Mouse (Mus musculus): Measurements from ENCODE around the gene Dusp22. TPM values are rescaled to one million over a fixed set of nuclear protein-coding genes. Genes with fewer than 3 reads are reported as not detected.

The Dusp22 gene
- polyA plus RNA-seq, 1 experiment from 2014 or later = 27.1 TPM

DNA sequence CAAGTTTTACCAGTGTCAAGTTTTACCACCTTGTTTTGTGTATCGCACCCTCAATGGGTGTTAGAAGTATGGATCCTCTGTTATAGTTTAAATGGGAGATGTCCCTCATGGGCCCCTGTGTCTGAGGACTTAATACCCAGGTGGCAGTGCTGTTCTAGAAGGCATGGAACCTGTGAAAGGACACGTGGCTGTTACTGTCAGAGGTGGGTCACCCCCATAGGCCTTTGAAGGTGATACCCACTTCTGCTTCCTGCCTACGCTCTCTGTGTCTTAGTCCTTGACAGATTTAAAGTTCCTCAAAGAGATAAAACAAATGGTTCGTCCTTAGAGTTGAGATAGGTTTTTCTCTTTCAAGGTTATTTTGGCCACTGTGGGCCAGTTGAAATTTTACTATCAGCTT lies 23.3 kb upstream of the Dusp22 start:
- ATAC-seq (ENCODE audit: insufficient read depth) (no peak), DNase-seq (no peak)
- H3K27me3 ChIP-seq (ENCODE audit: insufficient read depth, low read length) = no peaks in the 10 kb centered on the region
- H3K4me3 ChIP-seq (ENCODE audit: low read depth, low read length) = no peak overlapping the region
- H3K4me1 ChIP-seq (ENCODE audit: insufficient read depth) = no peaks in the 10 kb centered on the region
- no peaks in the 10 kb centered on the region for H3K36me3 ChIP-seq (ENCODE audit: insufficient read depth)
- no peak overlapping the region for H3K4me2 ChIP-seq
- 73% methylated on average over 4 of the region's 4 CpGs for WGBS
- no peaks in the 10 kb centered on the region; the same call in 1 of the 2 replicates for H3K9me3 ChIP-seq (ENCODE audit: low read depth, low read length)
- H3K27ac ChIP-seq (ENCODE audit: low read depth) = no peak overlapping the region
- H3K9ac ChIP-seq = no peak overlapping the region
- TF ChIP-seq CTCF (IDR thresholded peaks at IDR 0.05; ENCODE audit: low read depth) = no peak

DNA sequence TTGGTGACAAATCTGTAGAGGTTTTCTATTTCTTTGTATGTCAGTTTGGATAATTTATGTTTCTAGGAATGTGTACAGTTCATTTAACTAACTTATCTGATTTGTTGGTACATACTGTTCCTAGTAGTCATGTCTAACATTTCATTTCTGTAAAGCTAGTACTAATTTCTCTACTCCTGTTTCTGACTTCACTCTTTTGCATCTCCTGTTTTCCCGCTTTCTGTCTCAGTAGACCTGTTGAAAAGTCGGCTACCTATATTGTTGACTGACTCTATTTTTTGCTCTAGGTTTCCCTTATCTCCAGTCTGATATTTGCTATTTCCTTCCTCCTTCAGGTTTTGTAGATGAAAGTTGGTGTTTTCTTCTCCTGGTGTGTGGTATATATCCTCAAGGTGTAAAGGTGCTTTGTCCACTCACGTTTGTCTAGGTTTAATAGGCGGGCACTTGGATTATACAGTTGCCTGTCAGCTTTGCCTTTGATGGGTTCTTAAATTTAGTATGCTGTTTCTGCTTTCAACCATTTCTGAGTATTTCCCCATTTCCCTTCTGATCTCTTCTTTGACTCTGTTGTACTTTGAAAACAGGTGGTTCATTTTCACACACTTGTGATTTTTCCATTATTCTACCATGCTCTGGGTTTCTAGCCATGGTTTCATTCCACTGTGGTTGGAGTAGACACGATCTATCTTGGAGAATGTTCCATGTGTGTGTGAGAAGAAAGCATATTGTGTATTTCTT lies 21.3 kb upstream of the Dusp22 start:
- Histone ChIP-seq H3K9ac (no peak overlapping the region), H3K4me3 (ENCODE audit: low read depth, low read length) (no peak overlapping the region), H3K27ac (ENCODE audit: low read depth) (no peak overlapping the region), H3K9me3 (ENCODE audit: low read depth, low read length) (no peaks in the 10 kb centered on the region), H3K27me3 (ENCODE audit: insufficient read depth, low read length) (no peaks in the 10 kb centered on the region), H3K4me2 (no peak overlapping the region), H3K4me1 (ENCODE audit: insufficient read depth) (no peaks in the 10 kb centered on the region), H3K36me3 (ENCODE audit: insufficient read depth) (no peaks in the 10 kb centered on the region)
- no peak for ATAC-seq (ENCODE audit: insufficient read depth)
- no peak for DNase-seq
- TF ChIP-seq CTCF (IDR thresholded peaks at IDR 0.05; ENCODE audit: low read depth) = no peak
- WGBS = 82% methylated on average over 5 of the region's 5 CpGs

DNA sequence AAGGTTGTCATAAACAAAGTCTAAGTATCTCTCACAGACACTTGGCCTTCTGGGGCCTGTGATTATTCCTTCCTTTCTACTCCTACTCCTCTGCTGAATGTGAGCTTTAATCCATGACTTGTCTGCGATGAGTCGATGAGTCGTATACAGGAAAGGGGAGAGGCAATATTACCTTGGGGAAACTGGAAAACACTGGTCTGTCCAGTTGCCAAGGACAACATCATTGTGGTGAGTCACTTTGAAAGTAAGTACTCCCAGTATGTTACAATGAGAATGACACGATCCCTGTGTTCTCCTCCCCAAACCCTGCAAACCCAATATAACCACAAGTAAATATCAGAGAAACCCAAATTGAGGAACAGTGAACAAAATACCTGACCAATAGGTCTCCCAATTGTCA lies 17.7 kb upstream of the Dusp22 start:
- no peaks in the 10 kb centered on the region for H3K4me1 ChIP-seq (ENCODE audit: insufficient read depth)
- H3K4me2 ChIP-seq = no peak overlapping the region
- no peak overlapping the region for H3K4me3 ChIP-seq (ENCODE audit: low read depth, low read length)
- no peak for ATAC-seq (ENCODE audit: insufficient read depth)
- no peaks in the 10 kb centered on the region for H3K36me3 ChIP-seq (ENCODE audit: insufficient read depth)
- H3K9me3 ChIP-seq (ENCODE audit: low read depth, low read length) = no peaks in the 10 kb centered on the region
- no peak for TF ChIP-seq CTCF (IDR thresholded peaks at IDR 0.05; ENCODE audit: low read depth)
- 83% methylated on average over 4 of the region's 4 CpGs for WGBS
- no peak for DNase-seq
- H3K9ac ChIP-seq = no peak overlapping the region
- H3K27ac ChIP-seq (ENCODE audit: low read depth) = no peak overlapping the region
- no peaks in the 10 kb centered on the region for H3K27me3 ChIP-seq (ENCODE audit: insufficient read depth, low read length)

DNA sequence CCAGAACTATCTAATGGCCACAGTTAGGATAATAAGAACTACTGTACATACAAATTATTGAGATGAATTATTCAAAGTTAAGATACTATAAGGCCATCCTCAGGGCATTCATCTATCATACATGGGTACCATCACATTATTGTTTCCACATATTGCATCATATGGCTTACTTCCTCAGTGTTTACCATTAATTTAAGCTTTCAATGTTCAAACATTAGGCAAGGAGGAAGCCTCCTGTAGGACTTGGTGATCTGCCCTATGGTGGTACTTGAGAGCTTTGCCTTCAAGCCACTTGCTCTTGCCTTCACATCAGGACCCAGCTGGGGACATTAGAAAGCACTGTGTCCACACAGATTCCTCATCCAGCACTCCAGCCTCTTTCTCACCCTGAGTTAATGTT lies 11.3 kb upstream of the Dusp22 start:
- no peak for TF ChIP-seq CTCF (IDR thresholded peaks at IDR 0.05; ENCODE audit: low read depth)
- Histone ChIP-seq H3K36me3 (ENCODE audit: insufficient read depth) (no peaks in the 10 kb centered on the region), H3K9me3 (ENCODE audit: low read depth, low read length) (no peaks in the 10 kb centered on the region), H3K4me1 (ENCODE audit: insufficient read depth) (no peaks in the 10 kb centered on the region), H3K27ac (ENCODE audit: low read depth) (no peak overlapping the region), H3K4me3 (ENCODE audit: low read depth, low read length) (no peak overlapping the region), H3K4me2 (no peak overlapping the region), H3K27me3 (ENCODE audit: insufficient read depth, low read length) (no peaks in the 10 kb centered on the region), H3K9ac (no peak overlapping the region)
- ATAC-seq (ENCODE audit: insufficient read depth) (no peak), DNase-seq (no peak)

DNA sequence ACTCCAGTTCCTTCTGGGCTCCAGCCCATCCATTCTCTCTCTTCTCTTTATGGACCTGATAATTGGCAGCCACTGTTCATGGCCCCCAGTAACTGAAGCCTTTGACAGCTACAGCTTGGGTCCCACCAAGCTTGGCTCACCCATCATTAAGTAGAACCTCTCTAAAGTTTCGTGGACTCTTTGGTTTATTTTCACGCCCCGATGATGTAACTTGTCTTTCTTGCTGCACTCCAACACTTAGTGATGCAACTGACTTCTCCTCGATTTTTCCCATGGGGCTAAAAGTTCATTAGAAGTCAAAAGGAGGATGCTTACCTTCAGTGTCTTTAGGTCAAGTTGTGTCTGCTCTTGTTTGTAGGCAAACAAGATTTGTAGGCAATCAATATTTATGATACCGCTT lies 10.6 kb upstream of the Dusp22 start:
- ATAC-seq (ENCODE audit: insufficient read depth) (no peak), DNase-seq (no peak)
- TF ChIP-seq CTCF (IDR thresholded peaks at IDR 0.05; ENCODE audit: low read depth) = no peak
- H3K27ac ChIP-seq (ENCODE audit: low read depth) = no peak overlapping the region
- no peaks in the 10 kb centered on the region for H3K27me3 ChIP-seq (ENCODE audit: insufficient read depth, low read length)
- H3K36me3 ChIP-seq (ENCODE audit: insufficient read depth) = no peaks in the 10 kb centered on the region
- no peak overlapping the region for H3K9ac ChIP-seq
- no peak overlapping the region for H3K4me3 ChIP-seq (ENCODE audit: low read depth, low read length)
- no peaks in the 10 kb centered on the region for H3K9me3 ChIP-seq (ENCODE audit: low read depth, low read length)
- H3K4me1 ChIP-seq (ENCODE audit: insufficient read depth) = no peaks in the 10 kb centered on the region
- no peak overlapping the region for H3K4me2 ChIP-seq
- WGBS = 90% methylated on average over 5 of the region's 5 CpGs

DNA sequence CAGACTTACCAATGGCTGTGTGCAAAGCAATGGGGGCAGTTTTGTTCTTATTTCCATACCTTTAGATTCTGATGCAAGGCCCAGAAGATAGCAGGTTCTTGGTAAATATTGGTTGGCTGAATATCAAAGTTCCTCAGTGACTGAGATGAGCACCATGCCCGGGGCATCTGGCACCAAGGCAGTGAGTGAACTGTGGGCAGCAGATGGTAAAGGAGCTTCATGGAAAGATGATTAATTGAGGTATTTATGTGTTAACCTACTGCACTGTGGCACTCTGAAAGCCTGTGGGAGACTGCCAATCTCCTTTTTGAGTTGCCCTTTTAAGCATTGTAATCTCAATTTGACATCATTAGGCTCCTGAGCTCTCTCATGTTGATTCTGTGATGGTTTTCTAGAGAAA lies 9.1 kb upstream of the Dusp22 start:
- Histone ChIP-seq H3K4me1 (ENCODE audit: insufficient read depth) (no peaks in the 10 kb centered on the region), H3K9ac (no peak overlapping the region), H3K27me3 (ENCODE audit: insufficient read depth, low read length) (no peaks in the 10 kb centered on the region), H3K36me3 (ENCODE audit: insufficient read depth) (no peaks in the 10 kb centered on the region), H3K4me2 (no peak overlapping the region), H3K9me3 (ENCODE audit: low read depth, low read length) (no peaks in the 10 kb centered on the region), H3K27ac (ENCODE audit: low read depth) (no peak overlapping the region), H3K4me3 (ENCODE audit: low read depth, low read length) (no peak overlapping the region)
- DNase-seq (no peak), ATAC-seq (ENCODE audit: insufficient read depth) (no peak)
- 83% methylated on average over 1 of the region's 1 CpGs for WGBS
- TF ChIP-seq CTCF (IDR thresholded peaks at IDR 0.05; ENCODE audit: low read depth) = no peak

DNA sequence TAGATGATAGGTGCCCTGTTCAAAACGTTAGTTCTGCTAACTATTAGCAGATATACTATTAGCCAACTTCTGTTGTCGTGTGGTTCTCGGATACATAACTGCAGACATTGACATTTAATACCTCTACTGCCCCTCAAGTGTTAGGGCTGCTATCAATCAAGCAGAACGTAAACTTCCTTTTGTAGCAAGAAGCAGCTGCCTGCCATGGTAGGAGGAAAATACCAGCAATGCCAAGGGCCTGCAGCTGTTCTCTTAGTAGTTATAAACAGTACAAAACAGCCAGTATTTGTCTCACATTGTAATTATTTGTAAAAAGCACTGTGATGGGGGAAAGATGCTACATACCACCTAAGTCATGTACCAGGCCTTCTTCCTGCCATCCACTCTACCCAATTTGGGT lies 6.7 kb upstream of the Dusp22 start:
- Histone ChIP-seq H3K4me2 (no peak overlapping the region), H3K9ac (no peak overlapping the region), H3K27me3 (ENCODE audit: insufficient read depth, low read length) (no peaks in the 10 kb centered on the region), H3K27ac (ENCODE audit: low read depth) (no peak overlapping the region), H3K4me1 (ENCODE audit: insufficient read depth) (no peaks in the 10 kb centered on the region), H3K36me3 (ENCODE audit: insufficient read depth) (no peaks in the 10 kb centered on the region), H3K4me3 (ENCODE audit: low read depth, low read length) (no peak overlapping the region), H3K9me3 (ENCODE audit: low read depth, low read length) (no peaks in the 10 kb centered on the region)
- WGBS = 17% methylated on average over 4 of the region's 4 CpGs
- no peak for TF ChIP-seq CTCF (IDR thresholded peaks at IDR 0.05; ENCODE audit: low read depth)
- ATAC-seq (ENCODE audit: insufficient read depth) = no peak
- DNase-seq = peak; percentile 32

Measured in lung, embryonic 14.5 days (tissue).